ENCODE assay signal across 9 mouse cellular contexts in genomic region chr11:117306311-117307088, GRCm38 (mm10).
DNase-seq lines count a peak whose midpoint lies in the region; ATAC-seq and TF ChIP-seq lines count a peak whose summit lies in the region.
"Had no signal": no experiment of that assay in that cellular context is flagged by ENCODE, and none has a peak within 500 bp of the region (broad histone marks: within the 10 kb centered on the region; RNA-seq: fewer than 3 reads in every experiment).

No protein-coding gene starts in this region.

- no peak for TF ChIP-seq POLR2A in ES-Bruce4 (IDR thresholded peaks at IDR 0.05; ENCODE audit: insufficient read depth, low read length)

- peaks cover 59% of the 10 kb centered on the region for H3K4me1 ChIP-seq in kidney, embryonic 16.5 days (ENCODE audit: insufficient read depth, low read length)
- H3K4me1 ChIP-seq in ES-Bruce4 (ENCODE audit: control insufficient read depth, insufficient read depth, low read length): peaks cover 16% of the 10 kb centered on the region
- H3K4me1 ChIP-seq in forebrain, embryonic 15.5 days: peaks cover 39% of the 10 kb centered on the region

- 55% methylated on average over 14 of the region's 14 CpGs for WGBS in kidney, embryonic 16.5 days
- WGBS in forebrain, embryonic 15.5 days: 78% methylated on average over 14 of the region's 14 CpGs

- no peaks in the 10 kb centered on the region for H3K9me3 ChIP-seq in kidney, embryonic 16.5 days (ENCODE audit: low read length)
- no peaks in the 10 kb centered on the region for H3K9me3 ChIP-seq in ES-Bruce4 (replicated peaks; ENCODE audit: control insufficient read depth, insufficient read depth, low read length, poor library complexity, severe bottlenecking)
- no peaks in the 10 kb centered on the region for H3K9me3 ChIP-seq in forebrain, embryonic 15.5 days
- H3K9me3 ChIP-seq: midbrain, embryonic 15.5 days had no signal

- 0 out of 2 replicates have a peak overlapping the region, but pooled peaks have one; percentile 2 for H3K9ac ChIP-seq in kidney, embryonic 16.5 days (replicated peaks; ENCODE audit: low read length)
- H3K9ac ChIP-seq in ES-Bruce4 (ENCODE audit: low read depth, poor library complexity, severe bottlenecking): no peak overlapping the region
- H3K9ac ChIP-seq in forebrain, embryonic 15.5 days (replicated peaks): no peak overlapping the region
- H3K9ac ChIP-seq: midbrain, embryonic 15.5 days had no signal

- H3K36me3 ChIP-seq in kidney, embryonic 16.5 days (ENCODE audit: insufficient read depth, low read length): peaks cover 6% of the 10 kb centered on the region; the same call in 1 of the 2 replicates
- H3K36me3 ChIP-seq in ES-Bruce4 (ENCODE audit: control insufficient read depth, insufficient read depth, low read length, poor library complexity, severe bottlenecking): no peaks in the 10 kb centered on the region
- no peaks in the 10 kb centered on the region for H3K36me3 ChIP-seq in forebrain, embryonic 15.5 days
- H3K36me3 ChIP-seq: midbrain, embryonic 15.5 days had no signal

- no peak for TF ChIP-seq EP300 in ES-Bruce4 (IDR thresholded peaks at IDR 0.05; ENCODE audit: insufficient read depth, low read depth, low read length)

- no peak for DNase-seq in kidney, adult 18-20 months
- no peak for DNase-seq in left cerebral cortex, adult 18-20 months (ENCODE audit: low spot score in 2 of 2)

- no peaks in the 10 kb centered on the region for H3K27me3 ChIP-seq in kidney, embryonic 16.5 days (ENCODE audit: insufficient read depth, low read length)
- H3K27me3 ChIP-seq in ES-Bruce4 (ENCODE audit: control insufficient read depth, insufficient read depth, low read length, poor library complexity, severe bottlenecking): no peaks in the 10 kb centered on the region
- no peaks in the 10 kb centered on the region for H3K27me3 ChIP-seq in forebrain, embryonic 15.5 days
- H3K27me3 ChIP-seq: midbrain, embryonic 15.5 days had no signal

- peak overlapping the region; percentile 65 for H3K27ac ChIP-seq in kidney, embryonic 16.5 days (ENCODE audit: low read length)
- peak overlapping the region; percentile 96 for H3K27ac ChIP-seq in ES-Bruce4 (ENCODE audit: insufficient read depth, low read length)
- no peak overlapping the region for H3K27ac ChIP-seq in forebrain, embryonic 15.5 days (replicated peaks)
- H3K27ac ChIP-seq: left cerebral cortex, adult 2 months; midbrain, embryonic 15.5 days had no signal

- no peak for TF ChIP-seq CTCF in ES-Bruce4 (IDR thresholded peaks at IDR 0.05; ENCODE audit: low read depth, low read length)

- no peak overlapping the region for H3K4me2 ChIP-seq in kidney, embryonic 16.5 days (replicated peaks; ENCODE audit: low read depth, low read length)
- no peak overlapping the region for H3K4me2 ChIP-seq in forebrain, embryonic 15.5 days (replicated peaks)
- H3K4me2 ChIP-seq: midbrain, embryonic 15.5 days had no signal

- no peak overlapping the region for H3K4me3 ChIP-seq in kidney, embryonic 16.5 days (ENCODE audit: low read length)
- peak overlapping the region; percentile 11 for H3K4me3 ChIP-seq in ES-Bruce4 (ENCODE audit: low read depth, low read length)
- no peak overlapping the region for H3K4me3 ChIP-seq in forebrain, embryonic 15.5 days
- H3K4me3 ChIP-seq: left cerebral cortex, adult 2 months; midbrain, embryonic 15.5 days had no signal

- no peak for ATAC-seq in kidney, embryonic 16.5 days (ENCODE audit: low FRiP score, low TSS enrichment)
- ATAC-seq in granulocyte monocyte progenitor cell, adult 5-6 weeks (replicated peaks; ENCODE audit: poor library complexity, severe bottlenecking): peak; percentile 65
- peak; percentile 18 for ATAC-seq in megakaryocyte, adult 5-6 weeks (ENCODE audit: poor library complexity, severe bottlenecking)
- ATAC-seq in forebrain, embryonic 15.5 days (replicated peaks): no peak
- ATAC-seq: midbrain, embryonic 15.5 days had no signal

Comparison
In these comparisons a context has a peak if more than half of its experiments do, and no peak if none do; other contexts are left out.
1. ATAC-seq: peak in granulocyte monocyte progenitor cell, adult 5-6 weeks (single experiment) and megakaryocyte, adult 5-6 weeks (single experiment); none in kidney, embryonic 16.5 days (single experiment) and forebrain, embryonic 15.5 days (single experiment).